Mouse (Mus musculus): ENCODE measurements around the gene Shld2.
A peak's percentile ranks its signal among the peaks of the same experiment; 100 is the strongest.
"Not testable (repeated sequence)": the region's sequence is repeated elsewhere in the genome, so short reads cannot be mapped to it uniquely, and the experiment has no call there.

The Shld2 gene

GRCm38 (mm10) chr14:34323576-34324085 is 13.3 kb upstream of the Shld2 start:
- no peak for DNase-seq (ENCODE audit: low read depth, low spot score)

DNA sequence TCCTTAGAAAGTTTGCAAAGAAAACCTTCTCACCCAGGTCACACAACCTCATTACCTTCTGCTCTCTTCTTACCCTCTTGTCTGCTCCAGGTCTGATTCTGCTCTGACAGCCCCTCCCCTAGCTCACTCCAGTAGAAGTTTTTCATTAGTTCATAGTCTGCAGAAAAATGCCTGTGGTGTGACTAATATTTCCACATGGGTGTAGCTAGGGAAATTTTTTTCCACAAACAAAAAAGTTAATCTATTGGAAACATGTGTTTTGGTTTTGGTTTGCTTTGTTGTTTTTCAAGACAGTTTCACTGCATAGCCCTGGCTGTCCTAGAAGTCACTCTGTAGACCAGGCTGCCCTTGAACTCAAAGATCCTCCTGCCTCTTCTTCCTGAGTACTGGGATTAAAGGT is 7.8 kb upstream of the Shld2 start:
- peak; percentile 90 for DNase-seq (ENCODE audit: low read depth, low spot score)

DNA sequence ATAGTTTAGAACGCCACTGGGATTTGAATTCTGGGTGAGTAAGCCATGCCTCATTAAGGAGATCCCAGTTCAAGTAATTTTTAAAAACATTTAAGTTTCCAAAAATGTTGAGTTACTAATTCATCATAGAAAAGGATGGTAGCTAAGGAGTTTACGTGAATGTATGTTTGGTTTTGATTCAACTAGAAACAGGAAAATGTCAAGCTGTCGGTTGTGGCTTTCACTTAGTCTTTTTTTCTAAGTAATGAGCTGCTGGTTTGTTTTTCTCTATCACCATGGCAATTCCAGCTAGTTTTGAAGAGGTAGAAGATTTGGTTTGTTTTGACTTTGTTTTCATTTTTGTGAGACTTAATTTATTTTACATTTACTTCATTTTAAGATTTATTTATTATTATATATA is 7.1 kb upstream of the Shld2 start:
- DNase-seq (ENCODE audit: low read depth, low spot score), result peak; percentile 52

DNA sequence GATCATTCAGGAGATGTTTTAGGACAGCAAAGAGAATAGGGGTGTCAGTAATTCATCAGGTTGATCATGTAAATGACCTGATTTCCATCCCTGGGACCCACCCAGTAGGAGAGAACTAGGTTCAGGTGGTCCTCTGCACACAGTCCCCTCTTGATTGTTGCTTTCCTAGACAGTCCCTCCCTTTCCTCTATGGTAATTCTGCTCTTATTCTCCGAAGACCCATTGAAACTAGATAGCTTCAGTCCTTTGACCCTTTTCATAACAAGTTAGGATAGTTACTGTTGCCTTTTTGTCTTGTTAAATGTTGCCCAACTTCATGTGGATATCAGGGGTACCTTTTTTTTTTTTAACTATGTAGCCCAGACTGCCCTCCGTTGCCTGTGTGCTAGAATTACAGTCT is 6.1 kb upstream of the Shld2 start:
- DNase-seq (ENCODE audit: low read depth, low spot score), result no peak

- DNase-seq (ENCODE audit: low read depth, low spot score), result no peak
These were observed 4.5 kb upstream of the Shld2 start for GRCm38 (mm10) chr14:34314796-34315195.

GRCm38 (mm10) chr14:34314383-34314782 is 4.1 kb upstream of the Shld2 start:
- DNase-seq (ENCODE audit: low read depth, low spot score), result not testable (repeated sequence)

DNA sequence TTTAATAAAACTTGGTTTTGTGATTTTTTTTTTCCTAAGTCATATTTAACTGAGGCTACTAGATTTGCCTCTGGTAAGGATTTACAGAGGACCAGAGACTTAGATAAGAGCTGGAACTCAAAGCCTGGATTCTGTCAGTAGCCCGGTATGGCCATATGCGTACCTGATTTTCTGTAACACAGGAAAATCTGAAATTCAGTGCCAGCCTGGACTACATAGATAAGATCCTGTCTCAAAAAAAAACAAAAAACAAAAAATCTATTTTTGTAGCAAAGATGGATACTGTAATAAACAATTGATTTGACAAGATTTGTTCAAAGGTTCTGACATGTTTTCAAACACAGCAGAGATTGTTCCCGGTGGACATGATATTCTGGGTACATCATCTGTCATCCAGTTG is 3.3 kb upstream of the Shld2 start:
- no peak for DNase-seq (ENCODE audit: low read depth, low spot score)

DNA sequence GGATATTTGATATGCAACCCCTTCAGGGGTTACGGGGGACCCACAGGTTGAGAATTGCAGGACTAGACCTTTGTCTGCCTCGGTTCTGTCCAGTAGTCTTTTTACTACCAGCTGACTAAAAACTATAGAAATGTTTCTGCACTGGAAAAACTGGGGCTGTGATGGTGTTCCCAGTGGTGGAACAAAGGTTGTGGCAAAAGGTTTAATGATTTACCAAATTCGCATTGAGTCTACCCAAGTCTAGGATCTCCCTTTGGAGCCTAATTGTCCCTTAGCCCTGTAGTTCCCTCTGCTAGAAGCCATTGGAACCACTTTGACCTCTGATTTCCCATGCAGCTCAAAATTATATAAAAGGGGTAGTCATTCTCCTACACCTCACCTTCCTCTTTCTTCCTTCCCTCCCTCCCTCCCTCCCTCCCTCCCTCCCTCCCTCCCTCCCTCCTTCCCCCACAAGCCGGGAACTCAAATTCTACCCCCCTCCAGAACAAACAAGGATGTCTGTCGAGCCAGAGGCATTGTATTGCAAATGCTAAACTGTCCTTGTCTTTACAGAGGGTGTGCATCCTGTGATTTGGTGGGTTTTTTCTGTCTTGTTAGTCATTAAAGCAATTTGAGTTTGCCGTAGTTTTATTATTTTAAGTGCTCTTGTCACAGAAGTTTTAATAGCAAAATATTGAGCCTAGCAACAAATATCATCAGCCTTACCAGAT is 2.2 kb upstream of the Shld2 start:
- no peak for DNase-seq (ENCODE audit: low read depth, low spot score)

GRCm38 (mm10) chr14:34311691-34312090 is 1.4 kb upstream of the Shld2 start:
- peak; percentile 72 for DNase-seq (ENCODE audit: low read depth, low spot score)

DNA sequence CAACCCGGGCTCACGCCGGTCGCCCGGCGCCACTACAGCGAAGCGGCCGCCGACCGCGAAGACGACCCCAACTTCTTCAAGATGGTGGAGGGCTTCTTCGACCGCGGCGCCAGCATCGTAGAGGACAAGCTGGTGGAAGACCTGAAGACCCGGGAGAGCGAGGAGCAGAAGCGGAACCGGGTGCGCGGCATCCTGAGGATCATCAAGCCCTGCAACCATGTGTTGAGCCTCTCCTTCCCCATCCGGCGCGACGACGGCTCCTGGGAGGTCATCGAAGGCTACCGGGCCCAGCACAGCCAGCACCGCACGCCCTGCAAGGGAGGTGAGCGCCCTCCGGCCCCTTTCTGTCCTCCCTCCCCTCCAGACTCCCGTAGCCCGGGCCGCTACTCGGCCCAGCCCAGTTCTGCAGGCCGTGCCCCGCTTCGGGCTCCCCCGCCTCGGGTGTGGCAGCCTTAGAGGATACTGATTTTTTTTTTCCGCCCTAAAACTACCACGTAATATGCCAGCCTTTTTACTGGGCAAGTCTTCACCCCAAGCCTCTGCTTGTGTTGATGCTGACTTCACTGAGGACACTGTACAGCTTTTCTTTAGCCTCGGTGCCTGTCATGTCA is 833 bp upstream of the Shld2 start:
- DNase-seq (ENCODE audit: low read depth, low spot score), result peak; percentile 42

- DNase-seq (ENCODE audit: low read depth, low spot score), result no peak
These were observed 423 bp downstream of the Shld2 start for GRCm38 (mm10) chr14:34309907-34310233.

GRCm38 (mm10) chr14:34309266-34309665 is 1.0 kb downstream of the Shld2 start:
- DNase-seq (ENCODE audit: low read depth, low spot score), result no peak

GRCm38 (mm10) chr14:34303265-34303680 is 7.0 kb downstream of the Shld2 start:
- no peak for DNase-seq (ENCODE audit: low read depth, low spot score)

DNA sequence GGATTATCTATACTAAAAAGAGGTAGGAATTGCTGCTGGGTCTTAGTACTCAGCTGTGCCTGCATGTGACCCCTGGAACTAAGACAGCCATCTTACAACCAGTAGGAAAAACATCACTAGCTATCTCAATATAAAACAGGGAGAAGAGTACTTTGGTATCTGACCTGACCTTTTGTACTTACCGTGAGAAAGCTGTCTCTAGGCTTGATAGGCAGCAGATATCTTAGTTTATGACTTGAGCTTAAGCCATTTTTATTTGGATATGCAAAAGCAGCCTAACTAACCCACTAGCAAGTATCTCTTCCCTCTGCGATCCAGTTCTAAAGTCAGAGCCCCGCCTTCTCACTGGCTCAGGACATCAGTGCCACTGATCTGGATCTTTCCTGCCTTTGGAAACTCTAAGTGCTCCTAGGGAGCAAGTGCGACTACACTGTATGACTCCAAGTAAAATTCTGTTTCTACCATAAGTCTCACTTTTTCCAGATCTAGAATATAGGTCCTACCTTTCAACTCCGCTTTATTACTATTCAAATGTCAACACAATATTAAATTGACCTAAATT is 7.5 kb downstream of the Shld2 start:
- DNase-seq (ENCODE audit: low read depth, low spot score), result no peak

- no peak for DNase-seq (ENCODE audit: low read depth, low spot score)
These were observed 11.2 kb downstream of the Shld2 start for GRCm38 (mm10) chr14:34298871-34299700.

- no peak for DNase-seq (ENCODE audit: low read depth, low spot score)
These were observed 12.7 kb downstream of the Shld2 start for GRCm38 (mm10) chr14:34297634-34298033.

DNA sequence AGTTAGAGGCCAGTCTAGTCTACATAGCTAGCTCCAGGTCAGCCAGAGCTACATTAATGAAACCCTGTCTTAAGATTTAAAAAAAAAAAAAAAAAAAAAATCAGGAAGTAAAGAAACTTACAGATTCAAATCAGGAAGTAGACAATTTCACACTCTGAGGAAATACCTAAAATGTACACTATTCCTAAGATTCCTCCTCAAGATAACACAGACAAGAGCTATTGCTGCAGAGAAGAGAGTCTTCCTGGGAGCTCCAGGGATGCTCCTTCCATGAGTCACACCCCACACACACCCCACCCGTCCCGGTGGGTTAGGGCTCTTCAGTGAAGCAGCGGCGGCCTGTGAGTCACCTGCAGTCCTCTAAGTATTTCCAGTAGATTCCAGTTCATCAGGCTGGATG is 13.3 kb downstream of the Shld2 start:
- peak; percentile 91 for DNase-seq (ENCODE audit: low read depth, low spot score)

DNA sequence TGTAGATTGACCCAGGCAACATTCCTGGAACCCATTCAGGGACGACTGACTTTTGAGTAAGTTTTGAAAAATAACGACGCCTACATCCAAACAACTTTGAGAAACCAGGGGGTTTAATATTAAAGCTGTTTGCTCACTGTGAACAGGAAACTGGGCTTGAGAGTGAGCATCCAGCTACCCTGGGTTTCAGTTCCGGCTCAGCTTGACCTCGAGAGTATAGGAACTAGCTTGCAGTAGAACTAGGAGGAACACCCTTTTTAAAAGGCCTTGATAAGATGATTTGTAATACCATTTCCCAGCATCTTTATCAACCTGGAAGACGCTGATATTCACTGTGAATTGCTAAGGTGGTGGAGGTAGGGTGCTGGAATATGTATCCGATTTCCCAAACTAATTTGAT is 13.9 kb downstream of the Shld2 start:
- no peak for DNase-seq (ENCODE audit: low read depth, low spot score)

DNA sequence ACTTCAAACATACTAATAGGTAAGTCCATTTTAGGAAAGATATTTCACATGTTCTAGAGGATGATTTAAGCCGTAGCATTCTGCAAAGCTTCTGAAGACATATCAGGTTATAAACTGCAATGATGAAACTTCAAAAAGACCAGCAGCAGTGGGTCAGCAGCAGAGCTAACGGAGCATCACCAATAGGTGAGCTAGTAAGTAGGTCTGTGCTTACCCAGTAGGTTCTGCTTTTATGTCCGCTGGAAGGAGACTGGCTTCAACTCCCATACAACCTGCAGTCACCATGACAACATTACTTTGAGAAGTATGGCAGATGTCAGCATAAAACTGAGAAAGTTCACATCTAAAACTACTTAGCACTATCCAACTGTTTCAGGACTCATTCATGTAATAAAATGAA is 16.7 kb downstream of the Shld2 start:
- DNase-seq (ENCODE audit: low read depth, low spot score), result no peak

DNA sequence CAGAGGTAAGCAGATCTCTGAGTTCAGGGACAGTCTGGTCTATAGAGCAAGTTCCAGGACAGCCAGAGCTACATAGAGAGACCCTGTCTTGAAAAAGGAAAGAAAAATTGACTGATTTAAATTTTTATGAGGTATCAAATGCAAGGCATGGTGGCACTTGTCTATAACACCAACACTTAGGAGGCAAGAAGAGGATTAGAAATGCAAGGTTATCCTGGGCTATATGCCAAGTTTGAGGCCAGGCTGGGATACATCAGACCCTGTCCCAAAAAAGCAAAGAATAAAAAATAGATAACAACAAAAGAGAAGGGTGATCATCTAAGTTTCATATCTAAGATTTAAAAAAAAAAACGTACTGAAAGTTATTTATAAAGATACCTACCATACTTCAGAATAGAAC is 20.1 kb downstream of the Shld2 start:
- DNase-seq (ENCODE audit: low read depth, low spot score), result no peak

DNA sequence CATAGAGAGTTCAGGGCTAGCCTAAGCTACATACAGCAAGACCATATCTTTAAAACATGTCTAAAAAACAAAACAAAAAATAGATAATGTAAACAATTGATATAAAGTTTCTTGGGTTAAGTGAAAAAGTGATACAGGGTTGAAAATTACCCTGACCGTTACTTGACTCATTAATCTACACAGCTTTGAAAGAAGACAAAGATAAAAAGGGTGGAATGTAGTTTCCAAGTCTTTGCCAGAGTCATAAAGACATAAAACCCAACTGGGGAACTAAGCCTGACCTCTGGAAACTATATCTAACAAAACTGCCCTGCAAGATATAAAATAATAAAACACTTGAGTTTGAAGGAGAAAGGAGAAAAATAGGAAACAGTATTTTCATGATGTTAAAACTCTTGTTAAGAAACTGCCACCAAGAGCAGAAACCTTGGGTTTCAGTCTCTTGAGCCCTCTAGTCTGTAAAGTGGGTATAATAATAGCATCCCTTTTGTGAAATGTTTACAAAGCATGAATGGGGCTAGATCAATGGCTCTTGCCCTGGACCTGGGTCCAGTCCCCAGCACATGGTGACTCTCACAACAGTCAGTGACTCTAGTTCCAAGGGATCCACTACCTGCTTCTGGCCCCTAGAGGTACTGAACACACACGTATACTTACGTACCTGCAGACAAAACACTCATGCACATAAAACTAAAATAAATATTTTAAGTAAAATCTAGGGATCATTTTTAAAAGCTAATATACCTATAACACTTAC is 20.9 kb downstream of the Shld2 start:
- DNase-seq (ENCODE audit: low read depth, low spot score), result no peak

- no peak for DNase-seq (ENCODE audit: low read depth, low spot score)
These were observed 21.9 kb downstream of the Shld2 start for GRCm38 (mm10) chr14:34288396-34288795.

All from 3T3-L1 (cell line).